Mouse (Mus musculus): ENCODE measurements around the gene 2900011O08Rik. TPM values are rescaled to one million over a fixed set of nuclear protein-coding genes. Genes with fewer than 3 reads are reported as not detected.

2900011O08Rik gene
- polyA plus RNA-seq, 1 experiment from 2014 or later: 206 TPM

- no peak overlapping the region for H3K27ac ChIP-seq (ENCODE audit: low read depth, low read length)
- H3K9me3 ChIP-seq (ENCODE audit: control insufficient read depth, low read length): no peaks in the 10 kb centered on the region
- no peak overlapping the region for H3K4me3 ChIP-seq (ENCODE audit: low read length)
- H3K4me1 ChIP-seq (ENCODE audit: control insufficient read depth, insufficient read depth, low read depth, low read length): no peaks in the 10 kb centered on the region
- peaks cover 45% of the 10 kb centered on the region for H3K36me3 ChIP-seq (ENCODE audit: control insufficient read depth, insufficient read depth, low read length)
- no peaks in the 10 kb centered on the region for H3K27me3 ChIP-seq (replicated peaks; ENCODE audit: control insufficient read depth, insufficient read depth, low read length)
- H3K9ac ChIP-seq (ENCODE audit: low read depth, low read length): no peak overlapping the region
- WGBS: 81% methylated on average over 3 of the region's 3 CpGs
- H3K4me2 ChIP-seq (ENCODE audit: low read length): no peak overlapping the region
- no peak for ATAC-seq
Measured at GRCm38 (mm10) chr16:14131376-14131775, 145.0 kb downstream of the 2900011O08Rik start.

GRCm38 (mm10) chr16:14131838-14132237, 145.4 kb downstream of the 2900011O08Rik start:
- 88% methylated on average over 5 of the region's 5 CpGs for WGBS
- ATAC-seq: no peak

GRCm38 (mm10) chr16:14135014-14135413, 148.6 kb downstream of the 2900011O08Rik start:
- H3K27ac ChIP-seq (ENCODE audit: low read depth, low read length): no peak overlapping the region
- H3K9me3 ChIP-seq (ENCODE audit: control insufficient read depth, low read length): no peaks in the 10 kb centered on the region
- H3K9ac ChIP-seq (ENCODE audit: low read depth, low read length): no peak overlapping the region
- ATAC-seq: no peak
- H3K4me3 ChIP-seq (ENCODE audit: low read length): no peak overlapping the region
- 94% methylated on average over 2 of the region's 2 CpGs for WGBS
- no peaks in the 10 kb centered on the region for H3K4me1 ChIP-seq (ENCODE audit: control insufficient read depth, insufficient read depth, low read depth, low read length)
- H3K27me3 ChIP-seq (replicated peaks; ENCODE audit: control insufficient read depth, insufficient read depth, low read length): no peaks in the 10 kb centered on the region
- no peak overlapping the region for H3K4me2 ChIP-seq (ENCODE audit: low read length)
- peaks cover 40% of the 10 kb centered on the region for H3K36me3 ChIP-seq (ENCODE audit: control insufficient read depth, insufficient read depth, low read length)

More at GRCm38 (mm10) chr16:14131838-14132237, 145.4 kb downstream of the 2900011O08Rik start:
- H3K4me1 ChIP-seq (ENCODE audit: control insufficient read depth, insufficient read depth, low read depth, low read length): no peaks in the 10 kb centered on the region
- peaks cover 48% of the 10 kb centered on the region for H3K36me3 ChIP-seq (ENCODE audit: control insufficient read depth, insufficient read depth, low read length)
- no peak overlapping the region for H3K4me2 ChIP-seq (ENCODE audit: low read length)
- H3K4me3 ChIP-seq (ENCODE audit: low read length): no peak overlapping the region
- no peak overlapping the region for H3K9ac ChIP-seq (ENCODE audit: low read depth, low read length)
- no peaks in the 10 kb centered on the region for H3K27me3 ChIP-seq (replicated peaks; ENCODE audit: control insufficient read depth, insufficient read depth, low read length)
- no peak overlapping the region for H3K27ac ChIP-seq (ENCODE audit: low read depth, low read length)
- H3K9me3 ChIP-seq (ENCODE audit: control insufficient read depth, low read length): no peaks in the 10 kb centered on the region

- H3K27ac ChIP-seq (ENCODE audit: low read depth, low read length): no peak overlapping the region
- H3K4me3 ChIP-seq (ENCODE audit: low read length): no peak overlapping the region
- no peaks in the 10 kb centered on the region for H3K9me3 ChIP-seq (ENCODE audit: control insufficient read depth, low read length)
- H3K36me3 ChIP-seq (ENCODE audit: control insufficient read depth, insufficient read depth, low read length): peaks cover 42% of the 10 kb centered on the region
- 73% methylated on average over 1 of the region's 1 CpGs for WGBS
- no peak overlapping the region for H3K4me2 ChIP-seq (ENCODE audit: low read length)
- H3K4me1 ChIP-seq (ENCODE audit: control insufficient read depth, insufficient read depth, low read depth, low read length): no peaks in the 10 kb centered on the region
- no peak for ATAC-seq
- no peak overlapping the region for H3K9ac ChIP-seq (ENCODE audit: low read depth, low read length)
- no peaks in the 10 kb centered on the region for H3K27me3 ChIP-seq (replicated peaks; ENCODE audit: control insufficient read depth, insufficient read depth, low read length)
Measured at GRCm38 (mm10) chr16:14137976-14138561, 151.7 kb downstream of the 2900011O08Rik start.

- peaks cover 37% of the 10 kb centered on the region for H3K36me3 ChIP-seq (ENCODE audit: control insufficient read depth, insufficient read depth, low read length)
- H3K27ac ChIP-seq (ENCODE audit: low read depth, low read length): no peak overlapping the region
- ATAC-seq: no peak
- H3K4me3 ChIP-seq (ENCODE audit: low read length): no peak overlapping the region
- no peaks in the 10 kb centered on the region for H3K9me3 ChIP-seq (ENCODE audit: control insufficient read depth, low read length)
- H3K4me2 ChIP-seq (ENCODE audit: low read length): no peak overlapping the region
- no peaks in the 10 kb centered on the region for H3K27me3 ChIP-seq (replicated peaks; ENCODE audit: control insufficient read depth, insufficient read depth, low read length)
- no peak overlapping the region for H3K9ac ChIP-seq (ENCODE audit: low read depth, low read length)
- no peaks in the 10 kb centered on the region for H3K4me1 ChIP-seq (ENCODE audit: control insufficient read depth, insufficient read depth, low read depth, low read length)
Measured at GRCm38 (mm10) chr16:14139106-14139505, 152.7 kb downstream of the 2900011O08Rik start.

GRCm38 (mm10) chr16:14143298-14143697, 156.9 kb downstream of the 2900011O08Rik start:
- Histone ChIP-seq H3K27me3 (replicated peaks; ENCODE audit: control insufficient read depth, insufficient read depth, low read length) (no peaks in the 10 kb centered on the region), H3K27ac (ENCODE audit: low read depth, low read length) (no peak overlapping the region), H3K9ac (ENCODE audit: low read depth, low read length) (no peak overlapping the region), H3K36me3 (ENCODE audit: control insufficient read depth, insufficient read depth, low read length) (peaks cover 40% of the 10 kb centered on the region), H3K9me3 (ENCODE audit: control insufficient read depth, low read length) (no peaks in the 10 kb centered on the region), H3K4me1 (ENCODE audit: control insufficient read depth, insufficient read depth, low read depth, low read length) (no peaks in the 10 kb centered on the region), H3K4me2 (ENCODE audit: low read length) (no peak overlapping the region), H3K4me3 (ENCODE audit: low read length) (no peak overlapping the region)
- 90% methylated on average over 3 of the region's 3 CpGs for WGBS
- no peak for ATAC-seq

- ATAC-seq: no peak
- H3K9me3 ChIP-seq (ENCODE audit: control insufficient read depth, low read length): no peaks in the 10 kb centered on the region
- no peaks in the 10 kb centered on the region for H3K27me3 ChIP-seq (replicated peaks; ENCODE audit: control insufficient read depth, insufficient read depth, low read length)
- no peak overlapping the region for H3K9ac ChIP-seq (ENCODE audit: low read depth, low read length)
- no peak overlapping the region for H3K4me2 ChIP-seq (ENCODE audit: low read length)
- H3K36me3 ChIP-seq (ENCODE audit: control insufficient read depth, insufficient read depth, low read length): peaks cover 25% of the 10 kb centered on the region
- H3K4me1 ChIP-seq (ENCODE audit: control insufficient read depth, insufficient read depth, low read depth, low read length): no peaks in the 10 kb centered on the region
- no peak overlapping the region for H3K27ac ChIP-seq (ENCODE audit: low read depth, low read length)
- no peak overlapping the region for H3K4me3 ChIP-seq (ENCODE audit: low read length)
Measured at GRCm38 (mm10) chr16:14147712-14148111, 161.3 kb downstream of the 2900011O08Rik start.

Small RNAs within 50 kb of the gene (microRNA-seq; reads per million reads assigned to microRNA genes)
- not detected for gene Gm27671

Other genes starting within 250 kb of the 2900011O08Rik start
- gene Rrn3, start 205.9 kb upstream of the 2900011O08Rik start, polyA plus RNA-seq (2015; fragmentation: Nextera tagmentation; extraction: Ambion mirVana): 76.6 and 88.3 TPM in 2 replicates
- 204 and 217 TPM in 2 replicates for gene Ntan1, start 167.8 kb upstream of the 2900011O08Rik start, polyA plus RNA-seq (2015; fragmentation: Nextera tagmentation; extraction: Ambion mirVana)
- 74.1 and 77.1 TPM in 2 replicates for gene Pdxdc1, start 83.5 kb upstream of the 2900011O08Rik start, polyA plus RNA-seq (2015; fragmentation: Nextera tagmentation; extraction: Ambion mirVana)
- gene Mpv17l, start 83.4 kb upstream of the 2900011O08Rik start, polyA plus RNA-seq (2015; fragmentation: Nextera tagmentation; extraction: Ambion mirVana): 39.3 and 46.2 TPM in 2 replicates
- 0.45 and 0.50 TPM in 2 replicates for gene Ifitm7, start 284 bp downstream of the 2900011O08Rik start, polyA plus RNA-seq (2015; fragmentation: Nextera tagmentation; extraction: Ambion mirVana)
- gene Nde1, start 176.7 kb downstream of the 2900011O08Rik start, polyA plus RNA-seq (2015; fragmentation: Nextera tagmentation; extraction: Ambion mirVana): 28.3 and 32.6 TPM in 2 replicates
- gene Marf1, start 176.7 kb downstream of the 2900011O08Rik start, polyA plus RNA-seq (2015; fragmentation: Nextera tagmentation; extraction: Ambion mirVana): 12.3 and 13.1 TPM in 2 replicates